Mouse (Mus musculus) hindbrain, embryonic 14.5 days (tissue): ENCODE data around the gene Zrsr1. TPM values are rescaled to one million over a fixed set of nuclear protein-coding genes. Genes with fewer than 3 reads are reported as not detected.

ENCODE experiments used
- ATAC-seq: fragments of 200-750 bp; cut with Nextera tagmentation; 2 replicates; pipeline ENCODE4 v1.8.0; 2017; ENCODE audit warnings: moderate number of reproducible peaks, mild to moderate bottlenecking, moderate TSS enrichment, moderate library complexity; ENCODE audit not compliant: low FRiP score
- DNase-seq: peaks from one replicate; pipeline ENCODE4 v3.0.0-alpha.2; 2015; ENCODE audit warnings: low spot score
- H3K27ac ChIP-seq: fragments of 300-500 bp; sonication (generic); 2 replicates; pipeline ENCODE4 v1.5.1; 2014; ENCODE audit warnings: mild to moderate bottlenecking, moderate library complexity
- H3K27me3 ChIP-seq: fragments of 300-500 bp; sonication (generic); 2 replicates; pipeline ENCODE4 v1.6.1; 2014; ENCODE audit warnings: mild to moderate bottlenecking, low read length, mixed read lengths; ENCODE audit not compliant: control insufficient read depth, insufficient read depth
- H3K36me3 ChIP-seq: fragments of 300-500 bp; sonication (generic); replicated peaks from 2 replicates; pipeline ENCODE4 v1.6.1; 2014; ENCODE audit not compliant: control insufficient read depth, insufficient read depth
- H3K4me1 ChIP-seq: fragments of 300-500 bp; sonication (generic); replicated peaks from 2 replicates; pipeline ENCODE4 v1.6.1; 2014; ENCODE audit warnings: antibody characterized with exemption, low read length, mixed read lengths; ENCODE audit not compliant: control insufficient read depth, insufficient read depth
- H3K4me2 ChIP-seq: fragments of 300-500 bp; sonication (generic); replicated peaks from 2 replicates; pipeline ENCODE4 v1.6.1; 2014; ENCODE audit warnings: mild to moderate bottlenecking, moderate library complexity
- H3K4me3 ChIP-seq: fragments of 300-500 bp; sonication (generic); replicated peaks from 2 replicates; pipeline ENCODE4 v1.5.1; 2014; ENCODE audit warnings: mild to moderate bottlenecking, low read length
- H3K9ac ChIP-seq: fragments of 300-500 bp; sonication (generic); 2 replicates; pipeline ENCODE4 v1.6.1; 2014
- H3K9me3 ChIP-seq: fragments of 300-500 bp; sonication (generic); 2 replicates; pipeline ENCODE4 v1.6.1; 2016; ENCODE audit warnings: low read length; ENCODE audit not compliant: control insufficient read depth
- WGBS: fragments of 180-500 bp; shearing (Covaris S2); extraction: QIAGEN DNeasy Blood & Tissue Kit; methylation state at CpG from one replicate; pipeline ENCODE4 v1.1.7; 2014; 5-methylcytosine and 5-hydroxymethylcytosine counted together
- polyA plus RNA-seq: library from polyadenylated mRNA; unstranded; fragments of >200 nt; fragmentation: Nextera tagmentation; extraction: Ambion mirVana; gene quantifications from 2 replicates; pipeline ENCODE4 v1.2.1, GENCODE M21; 2014

The Zrsr1 gene
- polyA plus RNA-seq, 1 experiment from 2014 or later, result 8.2 TPM

- peak; percentile 57 for DNase-seq
- 72% methylated on average over 6 of the region's 6 CpGs for WGBS
These were observed 2.3 kb upstream of the Zrsr1 start for GRCm38 (mm10) chr11:22969486-22969885.

GRCm38 (mm10) chr11:22970546-22970945 is 1.3 kb upstream of the Zrsr1 start:
- H3K4me3 ChIP-seq, result no peak overlapping the region
- no peaks in the 10 kb centered on the region for H3K27me3 ChIP-seq
- H3K4me2 ChIP-seq, result no peak overlapping the region
- H3K36me3 ChIP-seq, result peaks cover 11% of the 10 kb centered on the region
- peaks cover 53% of the 10 kb centered on the region for H3K9me3 ChIP-seq
- WGBS, result 100% methylated on average over 1 of the region's 1 CpGs
- no peak overlapping the region for H3K27ac ChIP-seq
- DNase-seq, result no peak
- H3K9ac ChIP-seq, result no peak overlapping the region
- no peak for ATAC-seq
- peaks cover 15% of the 10 kb centered on the region for H3K4me1 ChIP-seq

More at GRCm38 (mm10) chr11:22969486-22969885, 2.3 kb upstream of the Zrsr1 start:
- Histone ChIP-seq H3K27ac (no peak overlapping the region), H3K27me3 (no peaks in the 10 kb centered on the region), H3K9me3 (peaks cover 53% of the 10 kb centered on the region), H3K4me2 (no peak overlapping the region), H3K36me3 (peaks cover 11% of the 10 kb centered on the region), H3K9ac (no peak overlapping the region), H3K4me3 (no peak overlapping the region), H3K4me1 (peaks cover 7% of the 10 kb centered on the region)
- no peak for ATAC-seq

- Histone ChIP-seq H3K9ac (peak overlapping the region; percentile 72), H3K4me1 (peaks cover 30% of the 10 kb centered on the region), H3K27ac (peak overlapping the region; percentile 82), H3K4me2 (peak overlapping the region; percentile 66), H3K36me3 (peaks cover 24% of the 10 kb centered on the region), H3K27me3 (no peaks in the 10 kb centered on the region), H3K9me3 (peaks cover 44% of the 10 kb centered on the region), H3K4me3 (peak overlapping the region; percentile 53)
- peak; percentile 75 for DNase-seq
- ATAC-seq, result peak; percentile 69
- 48% methylated on average over 43 of the region's 46 CpGs for WGBS
These were observed 1.1 kb downstream of the Zrsr1 start for GRCm38 (mm10) chr11:22972746-22973526.

GRCm38 (mm10) chr11:22973599-22973998 is 1.8 kb downstream of the Zrsr1 start:
- peak overlapping the region; percentile 58; the same call in 1 of the 2 replicates for H3K27ac ChIP-seq
- H3K9ac ChIP-seq, result peak overlapping the region; percentile 55
- H3K4me3 ChIP-seq, result peak overlapping the region; percentile 53
- 43% methylated on average over 14 of the region's 14 CpGs for WGBS
- peaks cover 35% of the 10 kb centered on the region for H3K4me1 ChIP-seq
- H3K36me3 ChIP-seq, result peaks cover 28% of the 10 kb centered on the region
- H3K4me2 ChIP-seq, result peak overlapping the region; percentile 66
- no peak for ATAC-seq
- no peak for DNase-seq
- no peaks in the 10 kb centered on the region for H3K27me3 ChIP-seq
- peaks cover 44% of the 10 kb centered on the region for H3K9me3 ChIP-seq

- Histone ChIP-seq H3K9me3 (peaks cover 13% of the 10 kb centered on the region), H3K36me3 (peaks cover 28% of the 10 kb centered on the region), H3K27ac (no peak overlapping the region), H3K9ac (no peak overlapping the region), H3K4me2 (no peak overlapping the region), H3K4me1 (peaks cover 51% of the 10 kb centered on the region), H3K4me3 (no peak overlapping the region), H3K27me3 (no peaks in the 10 kb centered on the region)
- ATAC-seq (no peak), DNase-seq (no peak)
- WGBS, result 96% methylated on average over 3 of the region's 3 CpGs
These were observed 6.4 kb downstream of the Zrsr1 start for GRCm38 (mm10) chr11:22978215-22978614.

GRCm38 (mm10) chr11:22978711-22979110 is 6.9 kb downstream of the Zrsr1 start:
- ATAC-seq (no peak), DNase-seq (peak; percentile 27)
- Histone ChIP-seq H3K36me3 (peaks cover 23% of the 10 kb centered on the region), H3K9ac (no peak overlapping the region), H3K4me1 (peaks cover 51% of the 10 kb centered on the region), H3K27ac (no peak overlapping the region), H3K27me3 (no peaks in the 10 kb centered on the region), H3K9me3 (peaks cover 8% of the 10 kb centered on the region), H3K4me3 (no peak overlapping the region), H3K4me2 (no peak overlapping the region)
- 45% methylated on average over 1 of the region's 1 CpGs for WGBS

GRCm38 (mm10) chr11:22979221-22979620 is 7.4 kb downstream of the Zrsr1 start:
- 96% methylated on average over 1 of the region's 1 CpGs for WGBS
- peaks cover 3% of the 10 kb centered on the region for H3K9me3 ChIP-seq
- ATAC-seq, result no peak
- no peak overlapping the region for H3K27ac ChIP-seq
- no peak overlapping the region for H3K9ac ChIP-seq
- no peaks in the 10 kb centered on the region for H3K27me3 ChIP-seq
- peaks cover 47% of the 10 kb centered on the region for H3K4me1 ChIP-seq
- H3K36me3 ChIP-seq, result peaks cover 17% of the 10 kb centered on the region
- no peak for DNase-seq
- no peak overlapping the region for H3K4me3 ChIP-seq
- H3K4me2 ChIP-seq, result no peak overlapping the region

GRCm38 (mm10) chr11:22981041-22981440 is 9.2 kb downstream of the Zrsr1 start:
- Histone ChIP-seq H3K27me3 (no peaks in the 10 kb centered on the region), H3K9ac (peak overlapping the region; percentile 65), H3K4me1 (peaks cover 32% of the 10 kb centered on the region), H3K36me3 (peaks cover 17% of the 10 kb centered on the region), H3K27ac (no peak overlapping the region), H3K4me3 (peak overlapping the region; percentile 51), H3K9me3 (no peaks in the 10 kb centered on the region), H3K4me2 (peak overlapping the region; percentile 60)
- ATAC-seq (no peak), DNase-seq (no peak)
- WGBS, result 58% methylated on average over 4 of the region's 4 CpGs

GRCm38 (mm10) chr11:22981543-22981950 is 9.7 kb downstream of the Zrsr1 start:
- Histone ChIP-seq H3K36me3 (peaks cover 17% of the 10 kb centered on the region), H3K4me1 (peaks cover 27% of the 10 kb centered on the region), H3K9me3 (no peaks in the 10 kb centered on the region), H3K9ac (peak overlapping the region; percentile 65), H3K27me3 (no peaks in the 10 kb centered on the region), H3K27ac (peak overlapping the region; percentile 91), H3K4me2 (peak overlapping the region; percentile 60), H3K4me3 (peak overlapping the region; percentile 51)
- ATAC-seq, result peak; percentile 34
- 3% methylated on average over 12 of the region's 12 CpGs for WGBS
- DNase-seq, result no peak
